In the genomic region with DNA sequence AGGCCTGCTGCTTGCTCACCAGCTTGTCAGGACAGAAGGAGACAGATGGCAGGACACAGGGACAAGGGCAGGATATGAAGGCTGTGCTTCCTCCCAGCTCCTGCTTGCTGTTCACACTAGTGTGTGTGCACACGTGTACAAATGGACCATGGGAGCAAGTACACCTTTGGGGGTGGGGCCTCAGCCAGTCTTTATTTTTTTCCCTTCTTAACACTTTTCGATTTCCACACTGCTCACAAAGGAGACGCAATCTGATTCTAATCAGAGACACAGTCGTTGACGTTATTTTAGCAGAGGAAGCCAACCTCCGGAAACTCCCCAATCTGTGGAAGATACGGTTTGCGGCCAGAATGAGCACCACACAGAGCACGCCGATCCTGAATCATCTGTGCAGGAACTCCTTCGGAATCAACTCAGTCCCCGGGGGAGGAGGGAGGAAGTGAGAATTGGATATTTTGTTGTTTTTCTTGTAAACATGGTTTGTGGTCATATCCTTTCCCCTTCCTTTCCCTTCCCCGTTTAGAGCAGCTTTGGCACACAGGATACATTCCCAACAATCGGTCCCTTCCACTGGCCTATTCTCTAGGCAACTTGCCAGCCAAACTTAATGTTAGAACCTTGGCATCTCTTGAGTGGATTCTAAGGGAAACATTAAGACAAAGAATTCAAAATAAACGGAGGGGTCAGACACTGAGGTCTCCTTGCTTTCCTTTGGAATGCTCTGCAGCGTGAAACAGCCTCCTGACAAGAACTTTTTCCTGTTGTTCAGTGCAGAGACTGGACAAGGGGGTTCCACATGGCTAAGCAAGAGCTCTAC, we compare ENCODE assay signal across 8 mouse cellular contexts. TPM values are rescaled to one million over a fixed set of nuclear protein-coding genes. Genes with fewer than 3 reads are reported as not detected.
DNase-seq lines count a peak whose midpoint lies in the region; ATAC-seq lines count a peak whose summit lies in the region.

No protein-coding gene starts in this region.

- H3K36me3 ChIP-seq in forebrain, embryonic 10.5 days (replicated peaks), result no peaks in the 10 kb centered on the region
- no peaks in the 10 kb centered on the region for H3K36me3 ChIP-seq in forebrain, embryonic 13.5 days (ENCODE audit: poor library complexity, severe bottlenecking)
- H3K36me3 ChIP-seq in lung, embryonic 15.5 days, result no peaks in the 10 kb centered on the region

- no peaks in the 10 kb centered on the region for H3K9me3 ChIP-seq in forebrain, embryonic 10.5 days
- H3K9me3 ChIP-seq in forebrain, embryonic 13.5 days (replicated peaks), result no peaks in the 10 kb centered on the region
- no peaks in the 10 kb centered on the region for H3K9me3 ChIP-seq in lung, embryonic 15.5 days

- WGBS in forebrain, embryonic 10.5 days, result 78% methylated on average over 16 of the region's 16 CpGs
- 75% methylated on average over 16 of the region's 16 CpGs for WGBS in forebrain, embryonic 13.5 days
- WGBS in lung, embryonic 15.5 days, result 26% methylated on average over 16 of the region's 16 CpGs

- no peak overlapping the region for H3K4me3 ChIP-seq in forebrain, embryonic 10.5 days
- H3K4me3 ChIP-seq in forebrain, embryonic 13.5 days, result no peak overlapping the region
- H3K4me3 ChIP-seq in lung, embryonic 15.5 days, result no peak overlapping the region

- peak overlapping the region; percentile 56 for H3K27ac ChIP-seq in forebrain, embryonic 10.5 days
- no peak overlapping the region; the same call in 1 of the 2 replicates for H3K27ac ChIP-seq in forebrain, embryonic 13.5 days
- peak overlapping the region; percentile 93 for H3K27ac ChIP-seq in lung, embryonic 15.5 days

- DNase-seq in forebrain, embryonic 10.5 days (ENCODE audit: extremely low spot score, low spot score), result no peak
- DNase-seq in NIH3T3 (ENCODE audit: low read depth), result peak; percentile 90
- DNase-seq in gastrocnemius, postnatal 25 days, result peak; percentile 54
- DNase-seq in kidney, adult 11 months, result peak; percentile 79
- DNase-seq in urinary bladder, postnatal 10 days (ENCODE audit: low spot score), result no peak
- no peak for DNase-seq in right cerebral cortex, postnatal 36 days (ENCODE audit: low spot score in 2 of 2)

- no peak overlapping the region for H3K9ac ChIP-seq in forebrain, embryonic 13.5 days
- no peak overlapping the region for H3K9ac ChIP-seq in lung, embryonic 15.5 days

- no peak for ATAC-seq in forebrain, embryonic 13.5 days
- peak; percentile 87 for ATAC-seq in lung, embryonic 15.5 days (ENCODE audit: borderline replicate concordance, extremely low read depth, low FRiP score, low TSS enrichment)

- H3K4me2 ChIP-seq in forebrain, embryonic 13.5 days, result no peak overlapping the region
- no peak overlapping the region for H3K4me2 ChIP-seq in lung, embryonic 15.5 days

- H3K27me3 ChIP-seq in forebrain, embryonic 10.5 days (ENCODE audit: poor library complexity, severe bottlenecking), result peaks cover 8% of the 10 kb centered on the region; the same call in 1 of the 2 replicates
- H3K27me3 ChIP-seq in forebrain, embryonic 13.5 days, result 0 out of 2 replicates have a peak, but pooled peaks cover 3% of the 10 kb centered on the region
- no peaks in the 10 kb centered on the region for H3K27me3 ChIP-seq in lung, embryonic 15.5 days

- H3K4me1 ChIP-seq in forebrain, embryonic 10.5 days, result peaks cover 38% of the 10 kb centered on the region
- H3K4me1 ChIP-seq in forebrain, embryonic 13.5 days, result peaks cover 25% of the 10 kb centered on the region
- H3K4me1 ChIP-seq in lung, embryonic 15.5 days, result peaks cover 43% of the 10 kb centered on the region

RNA-seq across cellular contexts. Expression of a gene that starts 6.7 kb away (rescaled TPM):
- 0.22 and 0.34 TPM in 2 replicates for polyA plus RNA-seq in forebrain, embryonic 10.5 days (2016; fragmentation: Nextera tagmentation; extraction: Ambion mirVana)
- polyA plus RNA-seq in forebrain, embryonic 13.5 days (2015; fragmentation: Nextera tagmentation; extraction: Ambion mirVana), result 0.18 and 0.20 TPM in 2 replicates
- under 1 TPM in 1 of 2 experiments, not detected in 1; 0.18 TPM for total RNA-seq in gastrocnemius, postnatal 25 days (2021)
- 0.58 and 0.67 TPM in 2 replicates for polyA plus RNA-seq in lung, embryonic 15.5 days (2015; fragmentation: Nextera tagmentation; extraction: Ambion mirVana)

Comparison
In these comparisons a context has a peak if more than half of its experiments do, and no peak if none do; other contexts are left out.
1. DNase-seq: peak in NIH3T3 (single experiment), gastrocnemius, postnatal 25 days (single experiment) and kidney, adult 11 months (single experiment); none in forebrain, embryonic 10.5 days (single experiment), urinary bladder, postnatal 10 days (single experiment) and right cerebral cortex, postnatal 36 days (0 of 2).